Mouse (Mus musculus): ENCODE data around the gene Gtf2ird2.

The Gtf2ird2 gene

DNA sequence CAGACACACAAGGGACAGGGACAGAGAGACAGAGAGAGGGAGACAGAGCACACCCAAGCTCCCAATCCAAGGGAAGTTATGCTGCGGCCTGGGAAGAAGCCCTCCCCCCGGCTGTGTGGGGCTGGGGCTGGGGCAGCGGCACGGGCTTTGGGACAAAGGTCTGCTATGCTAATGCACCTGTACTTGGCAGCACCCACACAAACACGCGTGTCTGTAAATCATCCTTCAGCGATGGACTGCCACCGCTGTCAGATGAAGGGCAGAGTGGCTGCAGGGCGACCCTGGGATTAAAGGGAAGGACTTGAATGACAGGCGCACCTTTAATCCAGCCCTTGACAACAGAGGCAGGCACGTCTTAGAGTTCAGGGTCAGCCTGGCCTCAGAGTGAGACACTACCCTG lies 87.6 kb downstream of the Gtf2ird2 start:
- DNase-seq = no peak

DNA sequence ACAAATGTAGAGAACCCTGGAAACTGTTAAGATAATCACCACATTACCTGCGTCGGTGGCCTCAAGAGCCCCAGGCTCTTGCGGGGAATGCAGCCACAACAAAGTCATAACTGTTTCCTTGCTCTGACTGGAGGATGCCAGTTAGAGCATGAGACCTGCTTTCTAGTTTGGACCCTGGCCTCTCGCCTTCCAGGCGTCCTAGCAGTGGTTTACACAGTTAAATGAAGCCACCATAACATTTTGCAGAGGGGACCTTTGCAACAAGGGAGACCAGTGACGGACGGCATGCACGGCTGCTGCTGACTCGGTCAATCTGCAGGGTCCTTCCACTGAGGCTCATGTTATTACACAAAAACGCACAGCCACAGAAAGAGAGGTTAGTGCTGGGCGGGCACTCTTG lies 88.9 kb downstream of the Gtf2ird2 start:
- DNase-seq = no peak

DNA sequence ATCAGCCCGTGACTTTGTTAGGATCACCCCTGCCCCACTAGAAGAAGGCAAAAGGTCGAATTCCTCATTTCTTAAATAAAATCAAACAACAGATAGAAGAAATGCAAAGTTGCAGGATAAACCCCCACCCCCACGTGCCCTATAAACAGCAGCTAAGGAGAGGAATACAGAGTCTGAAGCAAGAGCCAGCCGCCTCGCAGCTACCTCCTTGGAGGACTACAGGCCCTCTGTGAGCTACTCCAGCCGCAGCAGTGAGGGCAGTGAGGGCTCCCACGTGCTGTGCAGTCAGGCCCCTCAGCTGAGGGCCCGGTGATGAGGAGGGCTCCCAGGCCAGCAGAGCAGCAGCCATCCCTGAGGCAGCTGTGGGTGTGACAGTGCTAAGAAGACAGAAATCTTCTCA lies 89.9 kb downstream of the Gtf2ird2 start:
- DNase-seq = no peak

Data from spleen, adult 18-20 months (tissue).